Mouse (Mus musculus) kidney, postnatal 36 days (tissue): ENCODE data around the gene Als2cr12.

Source experiments
- DNase-seq, 2 experiments: peaks; one replicate each; pipeline ENCODE4 v3.0.0; 2021 to 2022; ENCODE audit warnings: mixed read lengths in 2 of 2

Gene Als2cr12

DNA sequence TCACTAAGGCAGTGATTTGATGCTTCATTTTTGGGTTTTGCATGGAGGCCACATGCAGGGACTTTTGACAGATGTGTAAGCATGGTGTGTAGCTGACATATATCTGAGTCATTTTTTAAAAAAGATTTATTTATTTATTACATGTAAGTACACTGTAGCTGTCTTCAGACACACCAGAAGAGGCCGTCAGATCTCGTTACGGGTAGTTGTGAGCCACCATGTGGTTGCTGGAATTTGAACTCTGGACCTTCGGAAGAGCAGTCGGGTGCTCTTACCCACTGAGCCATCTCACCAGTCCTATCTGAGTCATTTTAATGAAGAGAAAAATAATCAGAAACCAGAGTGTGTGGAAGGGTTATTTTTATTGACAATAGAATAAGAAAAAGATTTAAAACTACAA lies 86.2 kb downstream of the Als2cr12 start:
- DNase-seq: peak; percentile 31 to 41

DNA sequence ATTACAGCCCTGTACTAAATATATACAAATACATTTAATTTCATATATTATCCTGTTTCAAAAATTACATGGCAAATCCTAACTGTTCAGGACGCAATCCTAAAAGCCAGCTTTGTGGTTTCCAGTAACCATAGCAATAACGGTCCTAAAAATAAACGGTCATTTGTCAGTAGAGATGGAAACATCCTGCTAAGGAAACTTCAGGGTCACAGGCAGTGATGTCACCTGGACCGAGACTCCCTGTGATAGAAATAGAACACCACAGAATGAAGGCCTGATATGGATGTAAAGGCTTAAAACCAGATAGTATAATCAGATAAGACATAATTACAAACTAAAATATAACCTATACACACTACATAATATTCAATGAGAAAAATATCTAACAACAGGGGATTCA lies 92.1 kb downstream of the Als2cr12 start:
- peak in 1 of 2 experiments; percentile 24 for DNase-seq

DNA sequence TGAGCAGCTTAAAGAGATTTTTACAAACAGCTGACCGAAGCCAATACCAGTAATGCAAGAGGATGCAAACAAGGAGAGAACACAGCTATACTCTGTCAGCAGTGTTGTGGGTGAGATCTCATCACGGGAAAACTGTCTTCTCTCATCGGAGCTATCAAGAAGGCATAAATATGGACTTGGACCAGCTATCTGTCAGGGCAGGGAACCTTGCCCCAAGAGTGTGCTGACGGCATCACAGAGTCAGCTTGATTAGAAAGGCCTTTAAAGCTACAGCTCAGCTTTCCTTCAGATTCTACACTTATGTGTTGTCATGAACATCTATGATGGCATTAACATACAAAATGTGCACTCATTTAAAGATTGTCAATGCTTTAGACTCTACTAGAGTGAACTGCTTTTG lies 93.1 kb downstream of the Als2cr12 start:
- DNase-seq: peak in 1 of 2 experiments; percentile 29
